Mouse (Mus musculus) heart, postnatal 10 days (tissue): ENCODE results near the gene Trim67. TPM values are rescaled to one million over a fixed set of nuclear protein-coding genes. Genes with fewer than 3 reads are reported as not detected.
"Not testable (repeated sequence)": the region's sequence is repeated elsewhere in the genome, so short reads cannot be mapped to it uniquely, and the experiment has no call there.

Source experiments
- DNase-seq, 2 experiments: peaks; one replicate each; pipeline ENCODE4 v3.0.0; 2021
- intact Hi-C: fragments of 180-260 bp; cut with DNase I; formaldehyde crosslinking; loops from one replicate; pipeline ENCODE4 v1.15.1; 2025
- total RNA-seq, 2 experiments: library from RNA; stranded (reverse); gene quantifications; 2 replicates each; pipeline ENCODE4 v1.2.3; 2021

Gene Trim67
- total RNA-seq, 2 experiments from 2014 or later: 0.22 to 1.2 TPM

GRCm38 (mm10) chr8:124831531-124831930 lies 38.6 kb downstream of the Trim67 start:
- intact Hi-C loops: no loop called here
- DNase-seq: no peak

GRCm38 (mm10) chr8:124831941-124832340 lies 39.0 kb downstream of the Trim67 start:
- DNase-seq: no peak
- intact Hi-C loops: no loop called here

- peak; percentile 50 to 69 for DNase-seq
- intact Hi-C loops: no loop called here
Measured at GRCm38 (mm10) chr8:124833430-124834205, 40.7 kb downstream of the Trim67 start.

- intact Hi-C loops: no loop called here
- no peak for DNase-seq
Measured at GRCm38 (mm10) chr8:124835848-124836247, 43.0 kb downstream of the Trim67 start.

- no peak for DNase-seq
- intact Hi-C loops: no loop called here
Measured at GRCm38 (mm10) chr8:124836273-124836672, 43.4 kb downstream of the Trim67 start.

GRCm38 (mm10) chr8:124836907-124837306 lies 44.0 kb downstream of the Trim67 start:
- no peak for DNase-seq
- intact Hi-C loops: no loop called here

GRCm38 (mm10) chr8:124837956-124838355 lies 45.1 kb downstream of the Trim67 start:
- intact Hi-C loops: no loop called here
- no peak for DNase-seq

- DNase-seq: no peak
Measured at GRCm38 (mm10) chr8:124839371-124839770, 46.5 kb downstream of the Trim67 start.

GRCm38 (mm10) chr8:124840900-124841299 lies 48.0 kb downstream of the Trim67 start:
- intact Hi-C loops: no loop called here
- DNase-seq: no peak

More at GRCm38 (mm10) chr8:124839371-124839770, 46.5 kb downstream of the Trim67 start:
- intact Hi-C loops: no loop called here

- DNase-seq: no peak
- intact Hi-C loops: no loop called here
Measured at GRCm38 (mm10) chr8:124841775-124842174, 48.9 kb downstream of the Trim67 start.

GRCm38 (mm10) chr8:124842929-124843328 lies 50.0 kb downstream of the Trim67 start:
- intact Hi-C loops, DNase-seq: not testable (repeated sequence)

- no peak for DNase-seq
- intact Hi-C loops: no loop called here
Measured at GRCm38 (mm10) chr8:124845131-124845530, 52.2 kb downstream of the Trim67 start.

- intact Hi-C loops: no loop called here
Measured at GRCm38 (mm10) chr8:124845573-124845972, 52.7 kb downstream of the Trim67 start.

GRCm38 (mm10) chr8:124853511-124853910 lies 60.6 kb downstream of the Trim67 start:
- intact Hi-C loops: no loop called here
- no peak for DNase-seq

More at GRCm38 (mm10) chr8:124845573-124845972, 52.7 kb downstream of the Trim67 start:
- DNase-seq: no peak

GRCm38 (mm10) chr8:124859466-124859865 lies 66.6 kb downstream of the Trim67 start:
- DNase-seq: peak; percentile 41 to 50
- intact Hi-C loops: no loop called here

GRCm38 (mm10) chr8:124860188-124860587 lies 67.3 kb downstream of the Trim67 start:
- peak; percentile 70 to 73 for DNase-seq
- intact Hi-C loops: no loop called here

GRCm38 (mm10) chr8:124862321-124863162 lies 69.7 kb downstream of the Trim67 start, which contains the start of the genes Gnpat and 2810004N23Rik:
Gnpat (plus strand) TSS chr8:124863033.
2810004N23Rik (minus strand) TSS chr8:124863120.
- intact Hi-C loops: no loop called here
- peak; percentile 96 to 97 for DNase-seq

GRCm38 (mm10) chr8:124863163-124863677 lies 70.3 kb downstream of the Trim67 start:
- DNase-seq: no peak
- intact Hi-C loops: no loop called here

- intact Hi-C loops: no loop called here
- no peak for DNase-seq
Measured at GRCm38 (mm10) chr8:124863729-124864128, 70.8 kb downstream of the Trim67 start.

GRCm38 (mm10) chr8:124866669-124867068 lies 73.8 kb downstream of the Trim67 start:
- DNase-seq: no peak
- intact Hi-C loops: no loop called here

- intact Hi-C loops: no loop called here
- DNase-seq: no peak
Measured at GRCm38 (mm10) chr8:124867126-124867525, 74.2 kb downstream of the Trim67 start.
